ENCODE assay signal across 8 mouse cellular contexts in the genomic region with DNA sequence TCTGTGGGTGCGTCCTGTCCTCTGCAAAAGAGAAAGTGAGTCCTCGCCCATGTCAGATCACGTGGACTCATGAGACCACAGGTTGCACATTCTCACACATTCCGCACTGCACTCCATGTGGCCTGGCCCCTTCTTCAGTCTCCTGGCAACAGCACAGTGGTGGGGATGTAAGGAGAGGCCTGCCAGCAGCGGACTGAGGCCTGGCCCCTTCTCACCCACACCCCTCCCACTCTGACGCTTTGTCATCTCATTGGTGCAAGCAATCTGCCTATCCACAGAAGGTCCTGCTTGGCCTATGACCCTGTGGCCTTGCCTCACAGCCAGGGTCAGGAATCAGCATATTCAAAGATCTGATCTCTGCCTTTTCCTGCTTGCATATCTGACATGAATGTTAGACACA. TPM values are rescaled to one million over a fixed set of nuclear protein-coding genes. Genes with fewer than 3 reads are reported as not detected.
A peak's percentile ranks its signal among the peaks of the same experiment; 100 is the strongest.
DNase-seq lines count a peak whose midpoint lies in the region; ATAC-seq and TF ChIP-seq lines count a peak whose summit lies in the region.
"Had no signal": no experiment of that assay in that cellular context is flagged by ENCODE, and none has a peak within 500 bp of the region (broad histone marks: within the 10 kb centered on the region; RNA-seq: fewer than 3 reads in every experiment).

No protein-coding gene starts in this region.

- WGBS in limb, embryonic 14.5 days: 72% methylated on average over 6 of the region's 6 CpGs

- H3K36me3 ChIP-seq in limb, embryonic 14.5 days (ENCODE audit: control insufficient read depth, insufficient read depth, low read length): peaks cover 30% of the 10 kb centered on the region

- TF ChIP-seq POLR2A in limb, embryonic 14.5 days (IDR thresholded peaks at IDR 0.05; ENCODE audit: borderline replicate concordance, extremely low read depth, insufficient read depth, insufficient read length): no peak

- H3K4me2 ChIP-seq in limb, embryonic 14.5 days (replicated peaks; ENCODE audit: low read depth, low read length, severe bottlenecking): no peak overlapping the region

- H3K4me1 ChIP-seq in limb, embryonic 14.5 days (ENCODE audit: control insufficient read depth, insufficient read depth, low read length): no peaks in the 10 kb centered on the region

- H3K9ac ChIP-seq in limb, embryonic 14.5 days (ENCODE audit: low read depth, low read length, severe bottlenecking): no peak overlapping the region

- 0 out of 2 replicates have a peak, but pooled peaks have one; percentile 35 for ATAC-seq in limb, embryonic 14.5 days (ENCODE audit: low FRiP score, low read depth)

- no peaks in the 10 kb centered on the region for H3K27me3 ChIP-seq in limb, embryonic 14.5 days (ENCODE audit: control insufficient read depth, insufficient read depth, low read length)

- peak; percentile 74 for DNase-seq in ZHBTc4 (ENCODE audit: low read depth, low spot score)
- peak; percentile 79 for DNase-seq in embryo, embryonic 10.5 days (ENCODE audit: low spot score)
- DNase-seq in limb, embryonic 14.5 days (ENCODE audit: low spot score): no peak
- peak; percentile 24 for DNase-seq in mesoderm, embryonic 11.5 days (ENCODE audit: low read depth, low spot score)
- DNase-seq in urinary bladder, adult 2 months (ENCODE audit: low spot score): no peak
- DNase-seq in B cell, adult 2 months: no peak
- no peak for DNase-seq in spleen, postnatal 14 days (ENCODE audit: low spot score in 2 of 2)
- DNase-seq: right cerebral cortex, adult 18-20 months had no signal

- H3K27ac ChIP-seq in limb, embryonic 14.5 days (replicated peaks; ENCODE audit: low read depth, low read length): no peak overlapping the region

- H3K9me3 ChIP-seq in limb, embryonic 14.5 days (ENCODE audit: control insufficient read depth, low read length): no peaks in the 10 kb centered on the region

- H3K4me3 ChIP-seq in limb, embryonic 14.5 days (replicated peaks; ENCODE audit: low read length): no peak overlapping the region

RNA-seq across cellular contexts. Expression of a gene that starts 42.3 kb away (rescaled TPM):
- polyA plus RNA-seq in limb, embryonic 14.5 days (2012; rRNA removed): 2.0 and 2.5 TPM in 2 replicates
- polyA plus RNA-seq in limb, embryonic 14.5 days (2014; fragmentation: Nextera tagmentation; extraction: Ambion mirVana): 2.8 and 3.3 TPM in 2 replicates
- 13.3 and 23.9 TPM in 2 replicates for polyA plus RNA-seq in urinary bladder, adult 2 months (2012; rRNA removed)

Comparison
In these comparisons a context has a peak if more than half of its experiments do, and no peak if none do; other contexts are left out.
1. DNase-seq: peak in ZHBTc4 (single experiment), embryo, embryonic 10.5 days (single experiment) and mesoderm, embryonic 11.5 days (single experiment); none in limb, embryonic 14.5 days (single experiment), urinary bladder, adult 2 months (single experiment), B cell, adult 2 months (0 of 2) and spleen, postnatal 14 days (0 of 2).